Mouse (Mus musculus) lung, adult 2 months (tissue): Measurements from ENCODE around the gene Sap25. TPM values are rescaled to one million over a fixed set of nuclear protein-coding genes. Genes with fewer than 3 reads are reported as not detected.
A peak's percentile ranks its signal among the peaks of the same experiment; 100 is the strongest.

ENCODE experiments used
- DNase-seq: peaks from one replicate; pipeline ENCODE4 v3.0.0; 2022
- H3K4me1 ChIP-seq: fragments of 200-500 bp; 2 replicates; pipeline ENCODE4 v1.6.1; 2011; ENCODE audit warnings: low read length; ENCODE audit not compliant: control insufficient read depth, insufficient read depth
- H3K4me3 ChIP-seq: fragments of 200-500 bp; replicated peaks from 2 replicates; pipeline ENCODE3; 2011; ENCODE audit warnings: low read depth, mild to moderate bottlenecking, control low read depth, low read length; ENCODE audit errors: extremely low read depth
- CTCF ChIP-seq: fragments of 200-500 bp; IDR thresholded peaks from 2 replicates; pipeline ENCODE4 v1.5.1; 2011; ENCODE audit warnings: mild to moderate bottlenecking, low read length, control low read depth; ENCODE audit not compliant: insufficient read depth
- POLR2A ChIP-seq: fragments of 200-500 bp; IDR thresholded peaks from 2 replicates; pipeline ENCODE4 v1.6.1; 2011; ENCODE audit warnings: low read depth, mild to moderate bottlenecking, control low read depth, low read length, borderline replicate concordance; ENCODE audit errors: extremely low read depth
- WGBS: fragments of 180-500 bp; shearing (Covaris S2); methylation state at CpG from one replicate; pipeline ENCODE4 v1.1.7; 2018; 5-methylcytosine and 5-hydroxymethylcytosine counted together
- polyA plus RNA-seq: library from polyadenylated mRNA; depleted of rRNA; stranded (reverse); fragments of >200 nt; gene quantifications from 2 replicates; pipeline ENCODE4 v1.2.3, GENCODE M21; 2012

Gene Sap25
- polyA plus RNA-seq, 1 experiment = 162 TPM

DNA sequence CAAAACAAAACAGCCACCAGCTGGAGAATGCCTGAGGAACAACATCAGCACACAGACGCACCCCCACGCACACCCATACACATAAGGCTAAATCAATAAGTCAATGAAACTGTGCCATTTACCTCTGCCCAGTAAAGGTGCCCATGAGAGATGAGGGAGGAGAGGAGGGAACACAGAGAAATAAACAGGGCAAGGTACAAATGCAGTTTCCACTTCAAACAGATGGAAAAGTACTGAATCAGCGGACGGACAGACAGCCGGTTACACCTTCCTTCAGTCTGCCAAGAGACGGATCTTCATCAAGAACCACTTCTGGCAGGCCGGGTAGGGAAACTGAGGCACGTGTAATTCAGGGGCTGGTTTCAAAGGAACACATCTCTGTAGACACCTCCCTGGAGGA lies 33.7 kb downstream of the Sap25 start:
- H3K4me1 ChIP-seq = peaks cover 10% of the 10 kb centered on the region
- no peak for DNase-seq
- TF ChIP-seq CTCF = no peak
- TF ChIP-seq POLR2A = no peak
- WGBS = 93% methylated on average over 8 of the region's 8 CpGs
- no peak overlapping the region for H3K4me3 ChIP-seq

DNA sequence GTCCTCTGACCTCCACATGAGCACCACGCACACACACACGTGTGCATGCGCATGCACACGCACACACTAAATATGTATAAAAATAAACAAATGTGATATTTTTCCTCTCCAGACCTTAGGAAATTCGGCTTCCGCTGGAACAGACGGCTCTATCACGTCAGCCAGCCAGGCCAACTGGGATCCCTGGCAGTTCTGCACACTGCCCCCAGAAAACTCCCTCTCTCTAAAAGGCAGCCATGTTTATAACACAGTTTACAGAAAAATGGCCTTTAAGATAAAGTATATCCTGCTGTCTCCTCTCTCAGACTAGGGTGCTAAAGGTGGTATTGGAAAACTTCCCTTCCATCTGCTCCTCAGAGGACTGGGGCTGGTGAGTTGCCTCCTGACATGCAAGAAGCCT lies 36.7 kb downstream of the Sap25 start:
- 91% methylated on average over 8 of the region's 8 CpGs for WGBS
- TF ChIP-seq CTCF = no peak
- TF ChIP-seq POLR2A = no peak
- no peak for DNase-seq
- H3K4me3 ChIP-seq = no peak overlapping the region
- no peaks in the 10 kb centered on the region for H3K4me1 ChIP-seq

GRCm38 (mm10) chr5:137678736-137679135 lies 37.6 kb downstream of the Sap25 start:
- TF ChIP-seq CTCF (no peak), POLR2A (no peak)
- H3K4me1 ChIP-seq = peaks cover 3% of the 10 kb centered on the region; the same call in 1 of the 2 replicates
- WGBS = 96% methylated on average over 3 of the region's 3 CpGs
- H3K4me3 ChIP-seq = no peak overlapping the region
- no peak for DNase-seq

- WGBS = 70% methylated on average over 4 of the region's 4 CpGs
- TF ChIP-seq POLR2A (no peak), CTCF (no peak)
- Histone ChIP-seq H3K4me1 (peaks cover 3% of the 10 kb centered on the region; the same call in 1 of the 2 replicates), H3K4me3 (no peak overlapping the region)
- no peak for DNase-seq
Measured at GRCm38 (mm10) chr5:137679726-137680125, 38.6 kb downstream of the Sap25 start.

- DNase-seq = no peak
- Histone ChIP-seq H3K4me1 (peaks cover 3% of the 10 kb centered on the region; the same call in 1 of the 2 replicates), H3K4me3 (no peak overlapping the region)
- WGBS = 91% methylated on average over 6 of the region's 6 CpGs
- TF ChIP-seq POLR2A = no peak
- TF ChIP-seq CTCF = no peak
Measured at GRCm38 (mm10) chr5:137682526-137682925, 41.4 kb downstream of the Sap25 start.

DNA sequence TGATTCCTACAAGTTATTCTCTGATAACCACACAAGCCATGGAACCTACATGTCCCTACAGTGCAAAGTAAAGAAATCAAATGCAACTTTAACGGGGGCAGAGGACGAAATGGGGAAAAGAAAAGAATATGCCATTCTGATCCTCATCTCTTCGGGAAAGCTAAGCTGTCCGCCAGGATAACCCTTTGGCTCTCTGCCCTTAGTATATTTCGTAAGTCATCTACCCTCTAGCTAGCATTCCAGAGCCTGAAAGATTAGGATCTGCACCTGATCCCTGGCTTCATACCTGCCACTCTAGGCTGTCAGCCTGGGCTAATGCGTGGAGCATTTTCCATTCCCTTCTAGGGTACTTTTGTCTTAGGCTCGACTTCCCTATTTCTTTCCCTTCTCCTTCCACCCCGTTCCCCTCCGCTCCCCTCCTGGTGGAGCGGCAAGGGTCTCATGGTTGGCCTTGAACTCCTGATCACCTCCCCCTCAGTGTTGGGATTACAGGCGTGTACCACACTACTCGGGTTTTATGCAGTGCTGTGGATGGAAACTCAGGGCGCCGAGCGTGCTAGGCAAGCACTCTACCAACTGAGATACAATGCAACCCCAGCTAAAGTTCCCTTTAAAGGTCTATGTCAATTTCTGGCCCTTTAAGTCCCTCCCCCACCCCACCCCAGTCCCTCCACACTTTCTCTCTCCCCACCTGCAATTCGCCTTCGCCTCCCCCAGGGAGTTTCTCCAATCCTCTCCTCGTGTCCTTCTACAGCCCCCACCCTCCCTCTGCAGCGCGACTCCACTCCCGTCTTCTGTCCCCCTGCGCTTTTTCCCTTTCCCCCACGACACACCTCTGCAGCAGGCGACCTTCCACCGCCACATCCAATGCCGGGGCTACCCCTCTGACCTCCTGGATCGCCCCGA lies 42.5 kb downstream of the Sap25 start:
- DNase-seq = peak; percentile 44
- 7% methylated on average over 28 of the region's 28 CpGs for WGBS
- Histone ChIP-seq H3K4me3 (peak overlapping the region; percentile 69), H3K4me1 (peaks cover 3% of the 10 kb centered on the region; the same call in 1 of the 2 replicates)
- TF ChIP-seq CTCF = no peak
- TF ChIP-seq POLR2A = no peak

DNA sequence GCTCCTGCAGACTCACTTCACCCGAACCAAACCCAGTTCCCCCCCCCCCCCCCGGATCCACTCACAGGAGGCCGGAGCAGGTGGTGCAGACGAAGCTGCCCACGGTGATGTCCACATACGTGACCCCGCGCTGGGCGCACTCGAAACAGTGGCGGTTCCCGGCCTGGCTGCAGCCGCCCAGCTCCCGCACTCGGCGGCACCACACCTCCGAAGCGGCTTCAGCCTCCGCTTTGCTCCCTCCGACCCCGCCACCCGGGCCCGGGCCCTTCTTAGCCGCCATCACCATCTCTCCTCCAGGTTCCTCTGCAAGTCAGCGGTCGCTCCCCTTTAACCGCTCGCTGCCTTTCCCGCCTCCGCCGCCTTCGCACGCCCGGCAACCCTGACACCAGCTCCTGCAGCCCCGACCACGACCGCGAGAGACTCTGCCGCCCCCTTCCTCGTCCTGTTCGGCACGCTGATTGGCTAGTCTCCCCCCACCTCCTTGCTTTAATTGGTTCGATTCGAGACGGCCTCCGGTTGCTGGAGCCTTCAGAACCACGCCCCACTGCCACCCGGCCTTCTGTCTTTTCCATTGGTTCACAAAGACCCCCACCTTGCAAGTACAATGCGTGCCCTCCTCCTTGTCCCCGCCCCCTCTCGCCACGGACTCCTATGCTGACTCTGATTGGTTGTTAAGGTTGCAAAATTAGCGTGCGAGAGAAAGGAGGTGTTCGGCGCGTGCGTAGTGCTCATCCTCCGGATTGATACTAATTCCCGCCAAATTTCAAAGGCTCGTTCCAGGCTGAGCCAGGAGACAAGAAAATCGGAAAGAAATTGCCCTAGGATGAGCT lies 43.4 kb downstream of the Sap25 start, which contains the start of gene Agfg2:
TSS of gene Agfg2 (minus strand) at position 433 of the 830 bp plus-strand sequence.
- TF ChIP-seq CTCF (no peak), POLR2A (peak; percentile 61; the same call in 1 of the 2 replicates)
- peak; percentile 93 for DNase-seq
- under 1% methylated on average over 62 of the region's 62 CpGs for whole genome bisulfite sequencing
- Histone ChIP-seq H3K4me3 (peak within 1 kb of the TSS; percentile 69), H3K4me1 (peaks cover 3% of the 10 kb centered on the region; the same call in 1 of the 2 replicates)

- no peak for TF ChIP-seq POLR2A
- TF ChIP-seq CTCF = no peak
- no peak for DNase-seq
- WGBS = 89% methylated on average over 3 of the region's 3 CpGs
- Histone ChIP-seq H3K4me3 (no peak overlapping the region), H3K4me1 (peaks cover 3% of the 10 kb centered on the region; the same call in 1 of the 2 replicates)
Measured at GRCm38 (mm10) chr5:137685653-137686052, 44.5 kb downstream of the Sap25 start.

DNA sequence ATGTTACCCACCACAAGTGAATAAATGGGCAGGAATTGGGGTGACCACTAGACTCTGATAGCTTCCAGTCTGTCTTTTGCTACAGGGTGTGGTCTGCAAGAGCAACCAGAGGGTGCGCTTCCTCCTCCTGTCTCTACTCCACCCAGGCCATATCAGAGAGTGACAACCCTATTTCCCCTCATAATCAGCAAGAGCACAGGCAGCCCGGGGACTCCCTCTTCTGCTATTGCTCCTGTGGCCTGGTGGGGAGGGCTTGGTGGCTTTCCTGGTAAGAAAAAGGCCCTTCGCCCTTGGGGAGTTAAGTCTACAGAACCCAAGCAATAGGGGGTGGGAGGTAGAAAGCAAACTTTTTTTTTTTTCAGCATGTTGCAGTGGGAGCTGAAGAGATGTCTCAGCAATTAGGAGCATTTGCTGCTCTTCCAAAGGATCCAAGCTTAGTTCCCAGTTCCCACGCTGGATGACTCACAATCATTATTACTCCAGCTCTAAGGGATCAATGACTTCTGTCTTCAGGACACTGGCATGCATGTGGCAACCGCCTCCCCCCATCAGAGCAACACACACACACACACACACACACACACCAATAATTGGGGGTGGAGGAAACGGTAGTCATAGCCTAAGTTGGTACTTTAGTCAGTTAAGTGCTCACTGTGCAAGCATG lies 45.1 kb downstream of the Sap25 start:
- Histone ChIP-seq H3K4me1 (peaks cover 3% of the 10 kb centered on the region; the same call in 1 of the 2 replicates), H3K4me3 (no peak overlapping the region)
- DNase-seq = no peak
- WGBS = 68% methylated on average over 6 of the region's 6 CpGs
- TF ChIP-seq CTCF (no peak), POLR2A (no peak)
